In the genomic region with DNA sequence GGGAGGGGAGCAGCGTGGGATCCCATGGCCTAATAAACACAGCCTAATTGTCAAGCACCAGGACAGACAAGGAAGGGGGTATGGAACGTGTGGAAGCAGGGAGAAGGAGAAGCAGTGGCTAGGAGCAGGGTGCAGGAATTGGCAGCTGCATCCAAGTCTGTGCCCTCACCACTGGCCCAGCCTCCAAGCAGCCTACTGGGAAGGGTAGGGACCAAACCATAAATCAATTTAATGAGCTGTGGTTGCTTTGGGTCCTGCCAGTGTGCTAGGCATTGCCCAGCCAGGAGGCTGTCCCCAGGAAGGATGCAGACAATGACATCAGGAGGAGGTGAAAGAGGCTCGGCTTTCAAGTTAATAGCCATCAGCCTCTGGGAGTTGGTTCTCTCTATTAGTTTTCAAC, we compare ENCODE assay signal across 12 mouse cellular contexts.
DNase-seq lines count a peak whose midpoint lies in the region; ATAC-seq and TF ChIP-seq lines count a peak whose summit lies in the region.
"Had no signal": no experiment of that assay in that cellular context is flagged by ENCODE, and none has a peak within 500 bp of the region (broad histone marks: within the 10 kb centered on the region; RNA-seq: fewer than 3 reads in every experiment).

No protein-coding gene starts in this region.

- no peaks in the 10 kb centered on the region for H3K79me2 ChIP-seq in heart, adult 2 months (replicated peaks; ENCODE audit: control insufficient read depth, insufficient read depth, low read length)

- H3K36me3 ChIP-seq in heart, adult 2 months (ENCODE audit: control insufficient read depth, insufficient read depth, low read length), result no peaks in the 10 kb centered on the region
- no peaks in the 10 kb centered on the region for H3K36me3 ChIP-seq in limb, embryonic 11.5 days (ENCODE audit: control insufficient read depth, insufficient read depth, low read length)
- no peaks in the 10 kb centered on the region for H3K36me3 ChIP-seq in limb, embryonic 10.5 days
- no peaks in the 10 kb centered on the region for H3K36me3 ChIP-seq in midbrain, embryonic 11.5 days (ENCODE audit: control insufficient read depth, insufficient read depth, low read length)
- H3K36me3 ChIP-seq: embryonic facial prominence, embryonic 15.5 days; liver, embryonic 15.5 days had no signal

- peaks cover 2% of the 10 kb centered on the region; the same call in 1 of the 2 replicates for H3K4me1 ChIP-seq in heart, adult 2 months (ENCODE audit: control insufficient read depth, insufficient read depth, low read length)
- peaks cover 4% of the 10 kb centered on the region for H3K4me1 ChIP-seq in limb, embryonic 11.5 days (ENCODE audit: control insufficient read depth, insufficient read depth, low read length)
- H3K4me1 ChIP-seq in limb, embryonic 10.5 days, result peaks cover 12% of the 10 kb centered on the region
- peaks cover 5% of the 10 kb centered on the region; the same call in 1 of the 2 replicates for H3K4me1 ChIP-seq in midbrain, embryonic 11.5 days (ENCODE audit: control insufficient read depth, insufficient read depth, low read length)
- H3K4me1 ChIP-seq: embryonic facial prominence, embryonic 15.5 days; liver, embryonic 15.5 days had no signal

- TF ChIP-seq CTCF in heart, adult 2 months (IDR thresholded peaks at IDR 0.05), result no peak

- TF ChIP-seq POLR2A in heart, adult 2 months (IDR thresholded peaks at IDR 0.05; ENCODE audit: insufficient read depth, low read depth, low read length), result no peak

- no peak overlapping the region for H3K9ac ChIP-seq in heart, adult 2 months (ENCODE audit: low read depth, low read length)
- H3K9ac ChIP-seq in limb, embryonic 11.5 days (ENCODE audit: low read length), result no peak overlapping the region
- H3K9ac ChIP-seq in midbrain, embryonic 11.5 days (ENCODE audit: low read length), result no peak overlapping the region
- H3K9ac ChIP-seq: embryonic facial prominence, embryonic 15.5 days; liver, embryonic 15.5 days had no signal

- no peak overlapping the region for H3K4me2 ChIP-seq in limb, embryonic 11.5 days (ENCODE audit: low read depth, severe bottlenecking)
- H3K4me2 ChIP-seq in midbrain, embryonic 11.5 days, result no peak overlapping the region
- H3K4me2 ChIP-seq: embryonic facial prominence, embryonic 15.5 days; liver, embryonic 15.5 days had no signal

- WGBS in heart, adult 2 months, result 51% methylated on average over 3 of the region's 3 CpGs
- WGBS in limb, embryonic 11.5 days, result 11% methylated on average over 3 of the region's 3 CpGs
- 20% methylated on average over 3 of the region's 3 CpGs for WGBS in limb, embryonic 10.5 days
- 49% methylated on average over 3 of the region's 3 CpGs for WGBS in midbrain, embryonic 11.5 days

- DNase-seq in heart, adult 2 months, result no peak
- no peak for DNase-seq in heart, postnatal 36 days
- peak; percentile 24 for DNase-seq in limb, embryonic 11.5 days (ENCODE audit: low spot score)
- DNase-seq in limb, embryonic 10.5 days (ENCODE audit: low spot score), result no peak
- peak; percentile 54 for DNase-seq in midbrain, embryonic 11.5 days (ENCODE audit: low spot score, missing footprints)
- DNase-seq in testis, postnatal 14 days (ENCODE audit: low spot score), result no peak
- DNase-seq in layer of hippocampus, adult 8-10 months (ENCODE audit: low spot score in 2 of 2), result no peak
- DNase-seq: cerebellum, adult 9-11 months; right cerebral cortex, postnatal 4 days; thymus, postnatal 4 days had no signal

- no peak for ATAC-seq in limb, embryonic 11.5 days (ENCODE audit: insufficient number of reproducible peaks, low FRiP score, low TSS enrichment, low read depth)
- no peak for ATAC-seq in midbrain, embryonic 11.5 days (ENCODE audit: low FRiP score)

- peak overlapping the region; percentile 77 for H3K27ac ChIP-seq in heart, adult 2 months
- H3K27ac ChIP-seq in limb, embryonic 11.5 days (replicated peaks; ENCODE audit: low read depth, low read length), result no peak overlapping the region
- no peak overlapping the region for H3K27ac ChIP-seq in limb, embryonic 10.5 days
- no peak overlapping the region for H3K27ac ChIP-seq in midbrain, embryonic 11.5 days (ENCODE audit: low read depth, low read length)
- H3K27ac ChIP-seq: embryonic facial prominence, embryonic 15.5 days; liver, embryonic 15.5 days had no signal

- no peaks in the 10 kb centered on the region for H3K27me3 ChIP-seq in heart, adult 2 months (ENCODE audit: control insufficient read depth, insufficient read depth, low read length)
- H3K27me3 ChIP-seq in limb, embryonic 11.5 days (ENCODE audit: control insufficient read depth, insufficient read depth, low read length), result no peaks in the 10 kb centered on the region
- H3K27me3 ChIP-seq in limb, embryonic 10.5 days (ENCODE audit: low read depth, poor library complexity, severe bottlenecking), result no peaks in the 10 kb centered on the region
- no peaks in the 10 kb centered on the region for H3K27me3 ChIP-seq in midbrain, embryonic 11.5 days (ENCODE audit: control insufficient read depth, insufficient read depth, low read length)
- H3K27me3 ChIP-seq: embryonic facial prominence, embryonic 15.5 days; liver, embryonic 15.5 days had no signal

- H3K4me3 ChIP-seq in heart, adult 2 months, result no peak overlapping the region
- no peak overlapping the region for H3K4me3 ChIP-seq in limb, embryonic 11.5 days (ENCODE audit: low read depth, low read length)
- no peak overlapping the region for H3K4me3 ChIP-seq in limb, embryonic 10.5 days
- H3K4me3 ChIP-seq in midbrain, embryonic 11.5 days (ENCODE audit: low read depth, low read length), result no peak overlapping the region
- H3K4me3 ChIP-seq: embryonic facial prominence, embryonic 15.5 days; liver, embryonic 15.5 days had no signal

- TF ChIP-seq EP300 in heart, adult 2 months (IDR thresholded peaks at IDR 0.05; ENCODE audit: insufficient read depth, low read depth, low read length), result no peak

- H3K9me3 ChIP-seq in limb, embryonic 11.5 days (ENCODE audit: control insufficient read depth, low read length), result no peaks in the 10 kb centered on the region
- H3K9me3 ChIP-seq in limb, embryonic 10.5 days (replicated peaks), result no peaks in the 10 kb centered on the region
- H3K9me3 ChIP-seq in midbrain, embryonic 11.5 days (ENCODE audit: control insufficient read depth, low read length), result no peaks in the 10 kb centered on the region
- H3K9me3 ChIP-seq: embryonic facial prominence, embryonic 15.5 days; liver, embryonic 15.5 days had no signal

- intact Hi-C loops in heart, adult 2 months (cut with DNase I), result no loop called here
- intact Hi-C loops in heart, postnatal 36 days (cut with DNase I), result no loop called here

Comparison
In these comparisons a context has a peak if more than half of its experiments do, and no peak if none do; other contexts are left out.
1. DNase-seq: peak in limb, embryonic 11.5 days (single experiment) and midbrain, embryonic 11.5 days (single experiment); none in heart, adult 2 months (0 of 2), heart, postnatal 36 days (0 of 2), limb, embryonic 10.5 days (single experiment), testis, postnatal 14 days (single experiment) and layer of hippocampus, adult 8-10 months (0 of 2).